Mouse (Mus musculus): ENCODE measurements around the gene Zfp648.

The Zfp648 gene

DNA sequence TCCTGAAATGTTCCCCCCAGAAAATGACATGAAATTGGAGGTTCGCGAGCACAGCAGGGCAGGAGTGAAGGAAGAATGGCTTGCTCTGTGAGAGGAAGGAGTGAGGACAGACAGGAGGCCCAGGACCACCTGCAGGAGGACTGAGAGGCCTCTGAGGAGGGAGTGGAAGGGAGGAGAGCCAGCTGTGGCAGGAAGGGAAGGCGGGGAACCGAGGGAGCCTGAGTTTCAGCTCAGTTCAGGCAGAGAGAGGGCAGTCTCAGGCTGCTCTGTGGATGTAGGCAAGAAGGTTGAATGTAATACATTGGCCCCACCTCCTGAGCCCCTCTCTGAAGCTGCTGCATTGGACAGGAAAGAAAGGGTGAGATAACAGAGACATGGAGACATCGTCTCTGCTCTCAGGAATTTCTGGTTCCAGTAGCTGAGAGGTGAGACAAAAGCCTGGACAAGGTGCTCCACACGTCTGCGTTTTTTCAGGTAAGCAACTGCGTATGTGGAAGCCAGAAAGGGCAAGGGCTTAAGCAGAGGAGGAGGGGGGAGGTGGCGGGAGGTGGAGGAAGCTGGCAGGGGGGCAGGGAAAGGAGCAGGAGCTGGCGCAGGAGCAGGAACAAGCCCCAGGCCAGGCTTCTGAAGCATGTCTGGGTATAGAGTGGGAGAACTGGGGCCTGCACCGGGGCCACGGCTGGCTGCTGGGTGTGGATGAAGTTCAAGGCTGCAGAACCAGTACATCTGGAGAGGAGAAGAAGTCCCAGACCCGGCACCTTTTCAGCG lies at the start of gene Zfp648:
TSS of gene Zfp648 (plus strand) at position 233 of the 768 bp plus-strand sequence.
- DNase-seq (ENCODE audit: low spot score), result no peak

DNA sequence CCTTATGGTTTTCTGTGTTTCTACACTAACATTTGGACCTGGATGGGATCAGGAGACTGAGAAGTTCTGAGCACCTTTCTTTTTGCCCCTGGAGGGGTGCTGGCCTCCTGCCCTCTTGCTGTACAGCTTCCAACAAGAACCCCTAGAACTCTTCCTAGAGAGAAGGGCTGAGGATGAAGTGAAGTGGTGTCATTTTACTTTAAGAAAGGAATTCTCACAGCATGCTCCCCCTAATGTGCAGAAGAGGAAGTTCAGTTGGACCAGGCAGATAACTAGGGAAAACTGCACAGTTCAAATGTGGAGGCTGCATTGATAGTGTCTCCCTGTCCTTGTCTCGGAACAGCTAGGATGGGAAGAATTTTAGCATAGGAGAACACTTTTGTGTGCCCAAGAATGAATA lies 48.4 kb upstream of the Zfp648 start:
- no peak for DNase-seq (ENCODE audit: low spot score)

DNA sequence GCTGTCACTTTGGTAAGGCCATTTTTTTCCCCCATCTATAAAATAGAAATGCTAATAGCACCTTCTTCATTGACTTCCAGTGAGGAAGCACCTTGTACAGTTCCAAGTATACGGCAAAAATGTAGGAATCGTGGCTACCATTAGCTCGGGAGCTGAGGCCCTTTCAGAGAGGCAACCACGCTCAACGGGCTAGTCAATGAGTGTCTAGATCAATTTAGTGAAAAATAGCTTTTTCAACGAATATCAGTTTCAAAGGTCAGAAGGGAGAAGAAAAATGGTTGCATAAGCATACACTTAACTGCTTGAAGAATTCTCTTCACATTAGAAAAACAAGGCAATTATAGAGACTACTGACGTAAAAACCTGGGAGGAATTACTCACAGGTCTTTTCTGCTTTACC lies 47.2 kb upstream of the Zfp648 start:
- no peak for DNase-seq (ENCODE audit: low spot score)

DNA sequence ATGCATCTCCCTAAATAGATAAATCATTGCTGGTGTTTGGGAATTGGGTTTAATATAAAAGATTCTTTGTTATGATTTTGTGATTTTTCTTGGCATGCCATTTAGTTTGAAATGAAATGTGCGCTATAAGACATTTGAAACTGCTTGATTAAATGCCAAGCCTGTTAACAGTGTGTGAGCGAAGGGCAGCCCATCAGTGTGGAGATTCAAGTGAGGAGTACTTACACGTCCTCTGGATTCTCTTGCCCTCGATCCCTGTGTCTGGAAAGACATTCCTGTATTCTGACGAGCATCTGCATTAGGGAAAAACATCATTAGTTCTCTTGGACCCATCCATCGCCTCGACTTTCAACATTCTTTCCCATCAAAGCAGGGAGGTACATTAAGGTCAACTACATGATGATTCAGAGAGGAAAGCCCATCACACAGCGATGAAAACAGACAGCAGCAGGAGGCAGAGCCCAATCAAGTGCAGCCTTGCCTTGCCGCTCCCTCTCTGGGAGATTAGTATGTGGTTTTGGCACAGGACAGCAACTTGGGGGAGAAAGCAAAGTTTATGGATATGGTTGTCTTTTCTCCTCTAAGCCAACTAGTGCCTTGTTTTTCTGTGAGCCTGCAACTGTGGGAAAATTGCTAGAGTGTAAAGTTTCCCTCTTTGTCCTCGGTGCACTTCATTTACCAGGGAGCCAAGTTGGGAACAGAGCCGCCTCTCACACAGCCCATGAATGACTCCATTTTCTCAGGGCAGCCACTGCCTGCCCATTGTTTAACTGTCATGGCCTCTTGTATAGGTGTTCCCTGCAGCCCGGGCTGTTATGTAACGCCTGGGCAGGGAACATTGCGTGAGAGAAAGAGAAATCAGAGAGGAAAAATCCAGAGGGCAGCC lies 44.6 kb upstream of the Zfp648 start:
- DNase-seq (ENCODE audit: low spot score), result no peak

DNA sequence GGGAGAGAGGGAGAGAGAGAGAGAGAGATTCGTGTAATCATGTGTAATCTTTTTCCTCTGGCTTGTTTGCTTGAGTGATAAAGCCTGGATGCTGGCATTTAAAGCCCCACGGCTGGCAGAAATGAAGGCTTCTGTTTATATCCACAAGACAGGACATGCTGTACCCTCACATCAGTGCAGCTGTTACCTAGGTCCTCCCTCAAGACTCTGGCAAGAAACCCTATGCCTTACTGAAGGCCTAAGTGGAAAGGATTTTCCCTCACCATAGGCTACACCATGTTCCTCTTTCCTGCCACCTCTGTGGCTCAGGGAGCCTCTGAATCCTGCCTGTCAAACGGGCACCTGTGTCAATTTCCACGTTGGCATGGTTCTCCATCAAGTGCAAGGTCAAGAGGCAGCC lies 43.9 kb upstream of the Zfp648 start:
- no peak for DNase-seq (ENCODE audit: low spot score)

DNA sequence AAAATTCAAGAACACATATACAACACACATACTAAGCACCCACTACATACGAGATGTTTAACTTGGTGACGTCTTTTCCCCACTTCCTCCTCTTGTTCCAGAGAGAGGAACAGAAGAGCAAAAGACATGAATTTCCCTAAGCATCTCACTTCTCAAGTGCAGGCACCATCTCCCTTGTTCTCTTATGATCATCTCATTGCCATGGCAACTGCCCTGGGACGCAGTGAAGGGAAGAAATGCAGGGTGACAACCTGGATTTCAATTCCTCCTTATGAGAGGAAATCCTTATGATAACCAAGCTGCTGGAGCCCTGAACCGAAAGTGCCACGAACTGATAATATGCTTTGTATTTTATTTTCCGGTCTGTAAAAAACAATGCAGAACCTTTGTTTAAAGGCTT lies 33.3 kb upstream of the Zfp648 start:
- no peak for DNase-seq (ENCODE audit: low spot score)

DNA sequence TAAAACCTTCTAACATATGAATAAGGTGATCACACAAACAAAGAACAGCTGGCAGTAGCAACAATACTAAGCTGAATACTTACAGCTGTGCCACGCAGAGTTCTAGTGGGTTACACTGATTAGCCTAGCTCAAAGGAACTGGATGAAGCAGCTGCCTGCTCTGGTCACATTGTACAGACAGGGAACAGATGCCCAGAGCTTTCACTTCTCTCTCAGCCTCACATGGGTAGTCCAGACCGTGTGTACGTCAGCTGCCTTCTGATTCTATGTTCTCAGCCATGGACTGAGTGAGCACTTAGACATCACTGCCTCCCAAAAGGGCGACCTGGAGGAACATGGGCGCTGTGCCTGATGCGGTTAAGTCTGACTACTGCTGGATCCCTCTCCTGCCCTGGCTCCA lies 25.7 kb upstream of the Zfp648 start:
- DNase-seq (ENCODE audit: low spot score), result no peak

DNA sequence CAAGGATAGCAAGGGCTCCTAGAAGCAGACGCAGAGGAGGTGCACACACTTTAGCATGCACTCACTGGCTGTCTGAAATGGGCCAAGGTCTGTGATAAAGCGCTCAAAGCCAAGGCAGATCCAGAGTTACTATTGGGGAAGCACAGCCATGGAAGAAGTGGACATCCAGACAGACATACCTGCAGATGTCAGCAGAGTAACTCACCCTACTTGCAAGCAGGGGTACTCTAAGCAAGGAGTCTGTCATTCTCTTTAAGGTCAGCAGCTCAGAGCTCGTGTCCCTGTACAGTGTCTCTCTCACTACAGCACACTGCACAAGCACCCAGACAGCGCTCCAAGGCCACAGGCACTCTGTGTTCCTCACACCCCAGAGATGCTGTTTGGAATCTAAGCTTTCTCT lies 23.2 kb upstream of the Zfp648 start:
- no peak for DNase-seq (ENCODE audit: low spot score)

DNA sequence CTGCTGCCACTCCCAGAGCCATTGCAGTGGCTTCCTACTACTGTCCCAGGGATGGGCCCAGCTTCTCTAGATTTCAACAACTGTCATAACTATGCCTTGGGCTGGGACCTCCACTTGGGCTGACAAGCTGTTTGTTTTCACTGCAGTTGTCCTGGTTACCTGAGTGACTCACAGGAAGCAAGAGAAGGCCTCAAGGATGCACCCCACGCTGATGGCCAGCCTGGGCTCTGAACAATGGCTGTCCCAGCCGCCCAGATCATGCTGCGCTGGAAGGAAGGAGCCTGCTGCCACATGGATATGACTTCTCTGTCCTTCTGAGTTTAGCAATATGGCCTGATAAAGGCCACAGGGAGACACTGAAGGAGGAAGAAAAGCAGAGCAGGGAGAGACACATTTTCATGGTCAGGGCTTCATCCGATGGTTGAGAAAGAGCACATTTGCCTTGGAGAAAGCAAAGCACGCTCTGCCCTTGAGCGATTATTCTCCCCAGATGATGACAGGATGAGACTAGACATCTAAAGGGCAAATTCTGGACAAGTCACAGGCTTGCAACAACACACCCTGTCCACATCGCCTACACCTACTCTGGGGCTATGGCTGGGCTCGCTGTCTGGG lies 22.3 kb upstream of the Zfp648 start:
- DNase-seq (ENCODE audit: low spot score), result no peak

DNA sequence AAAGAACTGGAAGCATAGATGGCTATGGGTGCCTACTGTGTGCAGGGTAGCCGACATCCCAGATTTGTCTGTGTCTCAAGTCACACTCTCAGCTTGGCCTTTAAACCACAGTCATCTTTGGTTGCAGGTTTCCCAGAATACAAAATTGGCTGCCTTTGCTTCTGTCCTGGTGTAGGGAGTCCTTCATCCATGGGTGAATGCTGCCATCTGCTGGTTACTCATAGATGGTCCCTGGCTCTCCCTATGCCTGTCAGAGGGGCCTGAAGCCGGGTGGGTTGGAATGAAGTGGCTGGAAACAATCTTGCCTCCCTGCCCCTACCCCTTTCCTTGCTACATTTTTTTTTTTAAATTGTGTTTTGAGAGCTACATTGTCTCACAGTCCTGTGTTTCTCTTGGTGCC lies 20.0 kb upstream of the Zfp648 start:
- DNase-seq (ENCODE audit: low spot score), result peak; percentile 61

DNA sequence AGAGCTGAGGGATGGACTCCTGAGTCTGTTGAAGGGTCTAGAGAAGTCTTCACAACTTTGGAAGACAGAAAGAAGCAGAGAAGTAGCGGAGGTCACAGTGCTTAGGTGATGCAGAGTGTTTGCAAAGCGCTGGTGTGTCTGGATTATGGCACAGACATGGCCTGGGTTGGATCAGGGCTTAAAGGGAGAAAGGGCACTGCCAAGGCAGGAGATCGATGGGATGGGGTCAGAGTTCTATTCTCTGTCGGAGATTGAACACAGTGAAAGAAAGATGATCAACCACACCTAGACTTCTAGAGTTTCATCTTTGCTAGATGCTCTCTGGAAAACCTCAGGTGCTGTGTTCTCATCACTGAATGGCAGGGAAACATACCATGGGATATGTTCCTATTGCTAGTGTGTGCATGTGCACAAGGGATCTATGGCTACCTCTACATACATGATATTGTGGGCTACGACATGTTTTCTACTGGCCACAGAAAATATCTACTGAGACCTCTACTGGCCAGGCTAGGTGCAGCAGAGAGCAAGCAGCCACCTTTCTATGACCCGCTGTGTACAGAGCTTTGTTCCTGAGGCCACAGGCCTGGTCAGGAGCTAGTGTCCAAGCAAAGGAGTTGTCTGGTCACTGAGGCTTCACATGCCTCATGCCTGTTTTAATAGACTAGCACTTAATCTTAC lies 18.5 kb upstream of the Zfp648 start:
- DNase-seq (ENCODE audit: low spot score), result no peak

DNA sequence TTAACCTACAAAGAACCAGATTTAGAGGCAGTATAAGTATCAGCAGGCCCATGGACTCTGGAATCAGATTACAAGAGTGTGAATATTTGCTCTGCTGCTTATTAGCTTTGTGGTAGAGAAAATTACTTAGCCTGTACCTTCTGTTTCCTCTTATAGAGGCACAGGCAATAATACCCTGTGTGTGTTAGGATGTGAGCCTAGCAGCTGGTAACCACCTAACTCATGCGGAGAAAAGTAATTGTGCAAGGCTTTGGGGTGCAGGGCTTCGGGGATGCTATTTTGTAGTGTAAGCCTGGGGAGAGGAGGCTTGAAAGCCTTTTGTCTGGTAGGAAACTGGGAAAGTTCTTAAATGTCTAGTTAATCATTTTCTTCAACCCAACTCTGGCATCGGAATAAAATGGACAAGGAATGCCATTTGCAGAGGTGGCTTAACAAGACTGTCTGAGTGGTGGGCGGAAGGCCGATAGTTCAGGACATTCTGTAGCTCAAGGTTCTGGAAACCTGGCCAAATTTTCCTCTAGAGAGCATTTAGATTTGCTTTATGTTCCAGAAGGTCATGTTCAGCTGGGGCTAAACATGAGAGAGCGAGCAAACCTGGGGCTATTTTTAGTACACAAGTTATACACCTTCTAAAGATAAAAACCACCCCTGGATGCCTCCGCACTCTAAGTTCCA lies 17.8 kb upstream of the Zfp648 start:
- DNase-seq (ENCODE audit: low spot score), result no peak

DNA sequence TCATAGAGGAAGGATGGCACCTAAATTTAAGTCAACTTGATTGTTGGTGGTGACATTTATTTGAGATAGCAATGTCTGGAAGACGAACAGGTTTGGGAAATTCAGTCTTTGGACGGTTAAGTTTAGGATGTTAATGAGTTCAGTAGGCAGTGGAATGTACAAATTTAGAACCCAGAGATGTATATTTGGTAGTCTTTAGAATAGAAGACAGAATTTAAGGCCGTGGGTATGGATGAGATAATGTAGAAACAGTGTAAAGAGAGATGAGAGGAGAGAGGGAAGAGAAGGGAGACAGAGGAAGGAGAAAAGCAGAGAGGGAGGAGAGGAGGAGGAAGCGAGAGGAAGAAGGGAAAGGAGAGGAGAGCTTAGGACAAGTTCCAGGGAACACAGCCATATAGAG lies 12.8 kb upstream of the Zfp648 start:
- no peak for DNase-seq (ENCODE audit: low spot score)

DNA sequence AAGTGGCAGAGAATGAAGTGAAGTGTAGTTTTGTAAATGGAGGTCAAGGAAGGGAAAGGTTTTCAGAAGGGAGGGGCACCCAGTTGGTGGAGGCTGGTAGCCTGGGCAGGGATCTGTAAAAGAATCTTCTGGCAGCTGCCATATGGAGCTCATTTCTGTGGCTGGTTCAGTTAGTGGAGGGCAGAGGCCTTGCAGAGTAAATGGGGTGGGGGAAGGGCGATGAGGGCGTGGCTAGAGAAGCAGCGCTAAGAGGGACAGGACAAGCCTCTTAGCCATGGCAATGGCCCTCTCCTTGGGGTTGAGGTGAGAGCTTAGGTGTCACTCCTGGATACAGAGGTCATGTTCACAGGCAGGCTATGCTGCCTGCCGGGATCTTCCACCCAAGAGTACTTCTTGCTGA lies 12.4 kb upstream of the Zfp648 start:
- peak; percentile 17 for DNase-seq (ENCODE audit: low spot score)

DNA sequence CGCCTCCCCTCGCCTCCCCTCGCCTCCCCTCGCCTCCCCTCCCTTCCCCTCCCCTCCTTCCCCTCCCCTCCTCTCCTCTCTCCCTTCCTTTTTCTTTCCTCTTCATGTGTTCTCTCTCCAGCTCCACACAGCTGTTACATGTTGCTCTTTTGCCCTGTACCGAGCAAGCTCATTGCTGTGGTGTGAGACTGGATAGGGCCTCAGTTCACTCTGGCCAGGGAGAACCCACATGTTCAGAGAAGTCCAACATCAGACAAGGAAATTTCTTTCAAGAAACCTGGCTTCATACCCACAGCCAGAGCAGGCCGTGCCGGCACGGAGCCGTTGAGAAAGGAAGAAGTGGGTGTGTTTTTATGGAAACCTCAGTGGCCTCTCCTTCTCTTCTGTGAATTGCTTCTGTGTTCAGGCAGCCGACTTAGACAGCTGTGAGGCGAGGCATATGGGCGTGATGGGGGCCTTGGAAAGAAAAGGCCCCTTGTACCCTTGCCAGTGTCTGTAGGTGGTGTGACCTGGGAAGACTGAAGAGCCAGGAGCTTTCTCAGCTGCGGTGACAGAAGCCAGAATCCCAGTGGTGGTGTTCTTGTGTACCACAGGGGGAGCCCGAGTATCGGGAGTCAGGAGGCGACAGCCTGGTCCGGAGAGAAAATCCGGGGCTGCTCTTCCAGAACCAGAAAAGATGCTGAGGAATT lies 11.0 kb upstream of the Zfp648 start:
- DNase-seq (ENCODE audit: low spot score), result no peak

DNA sequence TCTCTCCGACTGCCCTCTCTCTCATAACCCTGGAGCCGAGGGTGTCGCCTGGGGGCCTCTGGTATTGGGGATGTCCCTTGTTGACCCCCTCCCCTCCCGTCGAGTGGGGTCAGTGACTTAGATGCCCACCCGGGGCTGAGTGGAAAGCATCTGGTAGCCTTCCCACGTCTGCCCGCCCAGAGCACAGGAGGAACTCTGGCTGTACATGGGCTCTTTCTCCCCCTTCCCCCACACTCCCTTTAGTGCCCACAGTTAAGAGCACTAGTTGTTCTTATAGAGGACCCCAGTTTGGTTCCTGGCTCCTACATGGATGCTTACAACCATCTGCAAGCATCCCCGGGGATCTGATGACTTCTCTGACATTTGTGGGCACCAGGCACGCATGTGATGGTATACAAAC lies 2.1 kb upstream of the Zfp648 start:
- no peak for DNase-seq (ENCODE audit: low spot score)

DNA sequence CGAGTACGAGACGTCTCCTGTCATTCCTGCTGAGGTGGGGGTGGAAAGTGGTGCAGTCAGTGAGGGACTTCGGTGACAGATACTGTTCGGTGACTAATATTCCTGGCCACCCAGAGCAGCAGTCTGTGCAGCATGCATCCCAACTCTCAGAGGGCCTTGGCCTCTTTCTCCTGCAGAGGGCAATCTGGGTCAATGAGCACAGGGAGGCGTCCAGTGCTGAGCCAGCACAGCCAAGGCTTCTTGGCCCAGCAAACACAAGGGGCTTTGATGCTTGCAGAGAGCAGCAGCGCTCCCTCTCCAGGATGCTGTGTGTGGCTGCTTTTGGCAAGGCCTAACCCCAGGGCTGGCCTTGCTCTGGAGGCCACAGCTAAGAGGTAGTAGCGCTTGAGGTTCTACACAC lies 1.6 kb downstream of the Zfp648 start:
- no peak for DNase-seq (ENCODE audit: low spot score)

DNA sequence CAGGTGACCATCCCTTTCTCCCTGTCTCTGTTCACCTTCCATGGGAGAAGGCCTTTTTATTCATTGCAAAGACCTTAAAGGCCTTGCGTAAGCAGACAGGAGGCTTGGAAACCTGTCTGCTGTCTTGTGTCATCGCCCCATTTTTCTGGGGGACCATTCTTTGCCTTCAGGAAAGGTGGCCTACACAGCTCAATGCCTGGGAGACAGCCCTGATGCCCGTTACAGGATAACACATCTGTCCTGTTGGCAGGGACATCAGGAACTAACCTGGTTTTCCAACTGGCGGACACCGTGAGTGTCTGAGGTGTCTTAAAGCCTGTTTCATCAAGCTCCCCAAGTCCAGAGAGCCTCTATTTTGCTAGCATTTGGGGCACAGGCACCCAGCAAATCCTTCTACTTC lies 2.4 kb downstream of the Zfp648 start:
- no peak for DNase-seq (ENCODE audit: low spot score)

DNA sequence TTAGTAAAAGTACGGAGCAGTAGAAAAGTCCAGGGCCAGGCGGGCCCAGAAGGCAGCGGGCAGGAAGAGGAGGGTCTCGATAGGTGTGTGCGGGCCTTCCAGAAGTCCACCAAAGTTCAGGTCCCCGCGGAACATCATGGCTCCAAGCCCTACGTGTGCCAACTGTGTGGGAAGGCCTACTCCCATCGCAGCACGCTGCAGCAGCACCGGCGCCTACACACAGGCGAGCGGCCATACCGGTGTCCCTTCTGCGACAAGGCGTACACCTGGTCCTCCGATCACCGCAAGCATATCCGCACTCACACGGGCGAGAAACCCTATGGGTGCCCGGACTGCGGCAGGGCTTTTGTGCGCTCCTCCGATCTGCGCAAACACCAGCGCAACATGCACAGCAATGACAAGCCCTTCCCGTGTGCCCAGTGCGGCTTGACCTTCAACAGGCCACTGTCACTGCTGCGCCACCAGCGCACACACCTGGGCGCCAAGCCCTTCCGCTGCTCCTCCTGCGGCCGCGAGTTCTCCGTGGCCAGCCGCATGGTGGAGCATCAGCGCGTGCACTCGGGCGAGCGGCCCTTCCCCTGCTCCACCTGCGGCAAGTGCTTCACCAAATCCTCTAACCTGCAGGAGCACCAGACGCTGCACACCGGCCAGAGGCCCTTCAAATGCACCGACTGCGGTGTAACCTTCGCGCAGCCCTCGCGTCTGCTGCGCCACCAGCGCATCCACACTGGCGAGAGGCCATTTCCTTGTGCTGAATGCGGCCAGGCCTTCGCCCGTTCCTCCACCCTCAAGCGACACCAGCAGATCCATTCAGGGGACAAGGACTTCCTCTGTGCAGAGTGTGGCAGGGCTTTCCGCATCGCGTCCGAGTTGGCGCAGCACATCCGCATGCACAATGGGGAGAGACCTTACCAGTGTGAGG lies 3.9 kb downstream of the Zfp648 start:
- no peak for DNase-seq (ENCODE audit: low spot score)

DNA sequence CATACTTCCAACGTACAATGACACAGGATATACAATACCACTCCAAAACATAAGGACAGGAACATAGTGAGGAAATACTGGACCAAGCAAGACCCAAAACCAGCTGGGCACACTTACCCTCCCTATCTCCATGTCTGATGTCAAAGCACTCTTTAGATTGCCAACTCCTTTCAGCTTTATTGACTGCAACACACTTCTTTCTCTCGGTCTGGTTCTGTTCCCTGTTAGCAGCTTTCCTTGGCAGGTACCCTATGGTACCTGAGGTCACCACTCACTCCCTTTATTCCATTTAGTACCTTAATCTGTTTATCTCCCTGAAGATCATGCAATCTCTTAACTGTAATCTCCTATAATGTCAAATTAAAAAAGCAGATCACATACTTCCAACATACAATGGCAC lies 19.0 kb downstream of the Zfp648 start:
- no peak for DNase-seq (ENCODE audit: low spot score)

All from yolk sac, embryonic 10.5 days (tissue).